Mouse (Mus musculus) embryonic fibroblast, embryonic 13.5 days (primary cell): Measurements from ENCODE around the gene Drosha.

Source experiments
- CTCF ChIP-seq: IDR thresholded peaks from 2 replicates; pipeline ENCODE4 v1.5.1; 2011; ENCODE audit warnings: mild to moderate bottlenecking, control low read depth, low read length, moderate library complexity, borderline replicate concordance; ENCODE audit not compliant: insufficient read depth
- POLR2A ChIP-seq: IDR thresholded peaks from 2 replicates; pipeline ENCODE4 v1.6.1; 2011; ENCODE audit warnings: low read depth, mild to moderate bottlenecking, control low read depth, low read length, moderate library complexity

DNA sequence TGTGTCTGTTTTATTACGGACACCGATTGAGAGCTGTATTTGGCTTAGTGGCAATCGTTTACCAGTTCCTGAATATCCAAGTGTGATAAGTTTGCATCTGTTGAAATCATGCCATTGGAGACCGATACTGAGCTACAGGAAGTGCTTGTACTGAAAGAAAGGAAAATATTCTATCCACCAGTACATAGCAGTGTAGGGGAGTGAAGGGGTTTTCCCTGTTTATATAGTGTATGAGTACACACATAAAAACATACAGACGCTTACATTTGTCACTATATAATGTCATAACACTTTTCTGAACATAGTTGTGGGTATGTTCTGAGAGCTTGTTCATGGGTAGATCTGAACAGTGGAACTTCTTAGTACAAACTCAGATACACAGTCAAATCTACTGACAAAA is 106.9 kb downstream of the Drosha start:
- TF ChIP-seq POLR2A = no peak
- TF ChIP-seq CTCF = no peak
